Mouse (Mus musculus): ENCODE results near the gene Stk11. TPM values are rescaled to one million over a fixed set of nuclear protein-coding genes. Genes with fewer than 3 reads are reported as not detected.
"Not testable (repeated sequence)": the region's sequence is repeated elsewhere in the genome, so short reads cannot be mapped to it uniquely, and the experiment has no call there.

Stk11 gene
- polyA plus RNA-seq, 1 experiment, result 124 TPM

GRCm38 (mm10) chr10:80163721-80164120 is 48.1 kb downstream of the Stk11 start:
- Histone ChIP-seq H3K4me1 (ENCODE audit: control insufficient read depth, insufficient read depth, insufficient read length, low read length) (peaks cover 58% of the 10 kb centered on the region), H3K36me3 (ENCODE audit: control insufficient read depth, insufficient read depth, low read length) (no peaks in the 10 kb centered on the region), H3K27me3 (ENCODE audit: control insufficient read depth, insufficient read depth, low read length) (no peaks in the 10 kb centered on the region), H3K27ac (ENCODE audit: insufficient read depth, low read depth, low read length) (peak overlapping the region; percentile 0; the same call in 1 of the 2 replicates), H3K4me3 (ENCODE audit: low read depth, low read length) (no peak overlapping the region)
- 69% methylated on average over 8 of the region's 8 CpGs for WGBS
- no peak for TF ChIP-seq CTCF (IDR thresholded peaks at IDR 0.05; ENCODE audit: extremely low read depth, insufficient read length, insufficient replicate concordance, low read depth, low read length)
- no peak for TF ChIP-seq POLR2A (IDR thresholded peaks at IDR 0.05; ENCODE audit: low read depth, low read length)

- Histone ChIP-seq H3K27me3 (ENCODE audit: control insufficient read depth, insufficient read depth, low read length) (no peaks in the 10 kb centered on the region), H3K4me1 (ENCODE audit: control insufficient read depth, insufficient read depth, insufficient read length, low read length) (peaks cover 53% of the 10 kb centered on the region), H3K36me3 (ENCODE audit: control insufficient read depth, insufficient read depth, low read length) (no peaks in the 10 kb centered on the region), H3K27ac (ENCODE audit: insufficient read depth, low read depth, low read length) (peak overlapping the region; percentile 58), H3K4me3 (ENCODE audit: low read depth, low read length) (peak overlapping the region; percentile 55)
- TF ChIP-seq CTCF (IDR thresholded peaks at IDR 0.05; ENCODE audit: extremely low read depth, insufficient read length, insufficient replicate concordance, low read depth, low read length) (no peak), POLR2A (IDR thresholded peaks at IDR 0.05; ENCODE audit: low read depth, low read length) (no peak)
- 9% methylated on average over 44 of the region's 44 CpGs for WGBS
Measured at GRCm38 (mm10) chr10:80164161-80164997, 48.8 kb downstream of the Stk11 start.

GRCm38 (mm10) chr10:80164998-80165344 is 49.4 kb downstream of the Stk11 start:
- Histone ChIP-seq H3K4me1 (ENCODE audit: control insufficient read depth, insufficient read depth, insufficient read length, low read length) (peaks cover 51% of the 10 kb centered on the region), H3K27me3 (ENCODE audit: control insufficient read depth, insufficient read depth, low read length) (no peaks in the 10 kb centered on the region), H3K27ac (ENCODE audit: insufficient read depth, low read depth, low read length) (peak overlapping the region; percentile 58), H3K36me3 (ENCODE audit: control insufficient read depth, insufficient read depth, low read length) (peaks cover 4% of the 10 kb centered on the region), H3K4me3 (ENCODE audit: low read depth, low read length) (peak overlapping the region; percentile 55)
- WGBS, result under 1% methylated on average over 17 of the region's 17 CpGs
- peak; percentile 70 for TF ChIP-seq POLR2A (IDR thresholded peaks at IDR 0.05; ENCODE audit: low read depth, low read length)
- peak; percentile 100 for TF ChIP-seq CTCF (IDR thresholded peaks at IDR 0.05; ENCODE audit: extremely low read depth, insufficient read length, insufficient replicate concordance, low read depth, low read length)

GRCm38 (mm10) chr10:80165392-80166128 is 50.0 kb downstream of the Stk11 start, which contains the start of gene Cirbp:
TSS of gene Cirbp (plus strand) at chr10:80165985.
- 25% methylated on average over 20 of the region's 20 CpGs for WGBS
- TF ChIP-seq POLR2A (IDR thresholded peaks at IDR 0.05; ENCODE audit: low read depth, low read length) (no peak), CTCF (IDR thresholded peaks at IDR 0.05; ENCODE audit: extremely low read depth, insufficient read length, insufficient replicate concordance, low read depth, low read length) (no peak)
- H3K4me1 ChIP-seq (ENCODE audit: control insufficient read depth, insufficient read depth, insufficient read length, low read length), result peaks cover 45% of the 10 kb centered on the region
- no peaks in the 10 kb centered on the region for H3K27me3 ChIP-seq (ENCODE audit: control insufficient read depth, insufficient read depth, low read length)
- H3K36me3 ChIP-seq (ENCODE audit: control insufficient read depth, insufficient read depth, low read length), result peaks cover 10% of the 10 kb centered on the region
- peak within 1 kb of the TSS; percentile 55 for H3K4me3 ChIP-seq (ENCODE audit: low read depth, low read length)
- peak within 1 kb of the TSS; percentile 58 for H3K27ac ChIP-seq (ENCODE audit: insufficient read depth, low read depth, low read length)

GRCm38 (mm10) chr10:80166136-80166535 is 50.5 kb downstream of the Stk11 start:
- H3K27me3 ChIP-seq (ENCODE audit: control insufficient read depth, insufficient read depth, low read length); H3K4me3 ChIP-seq (ENCODE audit: low read depth, low read length): not testable (repeated sequence)
- Histone ChIP-seq H3K4me1 (ENCODE audit: control insufficient read depth, insufficient read depth, insufficient read length, low read length) (peaks cover 42% of the 10 kb centered on the region), H3K36me3 (ENCODE audit: control insufficient read depth, insufficient read depth, low read length) (peaks cover 14% of the 10 kb centered on the region), H3K27ac (ENCODE audit: insufficient read depth, low read depth, low read length) (peak overlapping the region; percentile 56)
- WGBS, result 86% methylated on average over 4 of the region's 4 CpGs

GRCm38 (mm10) chr10:80167460-80168037 is 51.9 kb downstream of the Stk11 start:
- under 1% methylated on average over 55 of the region's 55 CpGs for WGBS
- Histone ChIP-seq H3K4me1 (ENCODE audit: control insufficient read depth, insufficient read depth, insufficient read length, low read length) (peaks cover 39% of the 10 kb centered on the region), H3K4me3 (ENCODE audit: low read depth, low read length) (peak overlapping the region; percentile 84), H3K27me3 (ENCODE audit: control insufficient read depth, insufficient read depth, low read length) (no peaks in the 10 kb centered on the region), H3K27ac (ENCODE audit: insufficient read depth, low read depth, low read length) (peak overlapping the region; percentile 85), H3K36me3 (ENCODE audit: control insufficient read depth, insufficient read depth, low read length) (peaks cover 24% of the 10 kb centered on the region)
- TF ChIP-seq CTCF (IDR thresholded peaks at IDR 0.05; ENCODE audit: extremely low read depth, insufficient read length, insufficient replicate concordance, low read depth, low read length) (no peak), POLR2A (IDR thresholded peaks at IDR 0.05; ENCODE audit: low read depth, low read length) (peak; percentile 94)
